Mouse (Mus musculus): ENCODE data around the gene Capn2.

DNA sequence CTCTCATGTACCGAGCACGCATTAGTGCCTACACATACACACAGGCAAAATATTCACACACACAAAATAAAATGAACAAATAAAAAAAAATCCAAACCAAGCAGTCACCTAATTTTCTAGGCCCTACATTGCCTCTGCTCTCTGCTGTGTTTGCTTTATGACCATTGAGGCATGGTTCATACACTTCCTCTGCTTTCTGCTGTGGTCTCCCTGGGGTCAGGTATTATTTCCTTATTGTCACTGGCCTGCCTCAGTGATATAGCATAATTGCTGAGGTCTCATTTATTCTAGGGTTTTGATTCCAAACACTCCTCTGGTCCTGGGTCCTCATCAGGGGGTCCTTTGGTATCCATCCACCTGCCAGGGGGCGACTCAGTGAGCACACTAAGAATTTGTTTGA is 8.2 kb upstream of the Capn2 start:
- TF ChIP-seq CTCF (IDR thresholded peaks at IDR 0.05 in 2 of 3, conservative IDR thresholded peaks at IDR 0.05 in 1 of 3; ENCODE audit: control insufficient read depth in 1 of 3, insufficient read depth in 1 of 3, low read depth in 2 of 3, low read length in 3 of 3, poor library complexity in 1 of 3, severe bottlenecking in 1 of 3): no peak
- TF ChIP-seq MYC (IDR thresholded peaks at IDR 0.05; ENCODE audit: low read depth, low read length): no peak
- TF ChIP-seq TBP (IDR thresholded peaks at IDR 0.05; ENCODE audit: low read depth, low read length): no peak
- TF ChIP-seq NRF1 (IDR thresholded peaks at IDR 0.05; ENCODE audit: insufficient read depth, low read depth, low read length, poor library complexity, severe bottlenecking): no peak

All from MEL (cell line).